20 mouse cellular contexts compared by ENCODE assay signal in the genomic region with DNA sequence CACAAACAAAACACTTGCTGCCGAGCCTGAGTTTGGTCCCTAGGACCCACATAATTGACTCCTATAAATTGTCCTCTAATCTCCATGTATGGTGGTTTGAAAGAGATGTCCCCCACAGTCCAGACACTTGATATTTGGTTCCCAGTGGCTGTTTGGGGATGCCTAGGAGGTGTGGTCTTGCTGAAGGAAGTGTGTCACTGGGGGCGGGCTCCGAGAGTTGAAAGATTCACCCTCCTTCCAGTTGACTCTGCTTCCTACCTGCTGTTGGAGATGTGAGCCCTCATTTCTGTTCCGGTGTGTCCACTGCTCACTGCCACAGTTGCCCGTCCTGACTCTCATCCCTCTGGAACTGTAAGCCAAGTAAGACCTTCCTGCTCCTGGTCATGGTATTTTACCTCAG. TPM values are rescaled to one million over a fixed set of nuclear protein-coding genes. Genes with fewer than 3 reads are reported as not detected.
"Had no signal": no experiment of that assay in that cellular context is flagged by ENCODE, and none has a peak within 500 bp of the region (broad histone marks: within the 10 kb centered on the region; RNA-seq: fewer than 3 reads in every experiment).

No protein-coding gene starts in this region.

- H3K4me3 ChIP-seq: midbrain, embryonic 10.5 days; midbrain, embryonic 12.5 days; myocyte; neural tube, embryonic 12.5 days; stomach, embryonic 15.5 days had no signal

- H3K9me3 ChIP-seq: midbrain, embryonic 10.5 days; midbrain, embryonic 12.5 days; neural tube, embryonic 12.5 days; stomach, embryonic 15.5 days had no signal

- H3K36me3 ChIP-seq: midbrain, embryonic 10.5 days; midbrain, embryonic 12.5 days; neural tube, embryonic 12.5 days; stomach, embryonic 15.5 days had no signal

- DNase-seq: lung, adult 18-20 months; lung, embryonic 14.5 days; lung, postnatal 10 days; lung, postnatal 4 days; midbrain, embryonic 14.5 days; right cerebral cortex, postnatal 14 days; thymus, adult 2 months; thymus, postnatal 25 days; thymus, postnatal 4 days had no signal

- ATAC-seq: midbrain, embryonic 16.5 days had no signal

- H3K27me3 ChIP-seq: midbrain, embryonic 12.5 days; neural tube, embryonic 12.5 days; stomach, embryonic 15.5 days had no signal

- H3K4me1 ChIP-seq: midbrain, embryonic 10.5 days; midbrain, embryonic 12.5 days; neural tube, embryonic 12.5 days; stomach, embryonic 15.5 days had no signal

RNA-seq across cellular contexts. Expression of a gene that starts 23.2 kb away (rescaled TPM):
- total RNA-seq: megakaryocyte, adult 5-6 weeks; megakaryocyte-erythroid progenitor cell, adult 5-6 weeks; neutrophil, adult 5-6 weeks had no signal
- polyA plus RNA-seq: myocyte; neural tube, embryonic 14.5 days; spleen, adult 2 months had no signal

RNA-seq across cellular contexts. Expression of a gene that starts 49.8 kb away (rescaled TPM):
- total RNA-seq: megakaryocyte, adult 5-6 weeks; megakaryocyte-erythroid progenitor cell, adult 5-6 weeks; neutrophil, adult 5-6 weeks had no signal
- polyA plus RNA-seq: midbrain, embryonic 10.5 days; midbrain, embryonic 12.5 days had no signal
